Mouse (Mus musculus): ENCODE results near the gene Rbms3. TPM values are rescaled to one million over a fixed set of nuclear protein-coding genes. Genes with fewer than 3 reads are reported as not detected.
A peak's percentile ranks its signal among the peaks of the same experiment; 100 is the strongest.

Rbms3 gene
- total RNA-seq, 2 experiments from 2014 or later, result 11.5 to 13.0 TPM

DNA sequence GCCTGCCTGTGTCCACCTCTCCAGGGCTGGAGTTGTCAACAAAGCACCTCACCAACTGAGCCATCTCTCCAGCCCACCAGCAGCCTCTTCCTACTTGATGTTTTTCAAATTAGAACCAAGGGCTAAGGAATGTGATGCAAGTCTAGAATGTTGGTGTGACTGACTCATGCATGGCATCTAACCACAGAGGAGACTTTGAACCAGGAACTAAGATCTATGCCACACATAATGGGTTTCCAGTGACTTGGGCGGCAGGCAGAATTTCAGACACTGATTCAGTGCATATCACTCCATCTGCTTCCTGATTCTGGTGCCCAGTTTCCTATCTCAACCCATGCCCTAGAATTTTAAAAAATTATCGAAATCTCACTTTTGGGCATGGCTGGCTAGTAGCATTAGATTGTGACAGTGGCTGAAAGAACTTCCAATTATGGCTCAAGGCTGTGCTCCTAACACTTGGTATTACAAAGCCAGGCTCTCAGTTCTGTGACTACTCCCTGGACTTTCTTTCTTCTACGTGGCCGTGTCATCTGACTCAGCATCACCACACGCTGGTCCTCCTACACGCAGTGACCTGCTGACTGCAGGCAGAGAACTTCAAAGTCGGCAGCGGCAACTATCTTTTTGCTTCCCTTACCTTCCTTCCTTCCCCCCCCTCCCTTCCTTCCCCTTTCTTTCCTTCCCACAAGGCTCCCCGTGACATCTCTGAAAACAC lies 613.0 kb downstream of the Rbms3 start:
- TF ChIP-seq CTCF (IDR thresholded peaks at IDR 0.05), result no peak
- intact Hi-C loops (cut with DNase I), result no loop called here
- H3K4me3 ChIP-seq, result no peak overlapping the region
- DNase-seq (ENCODE audit: extremely low spot score in 1 of 2, low spot score in 2 of 2), result no peak
- H3K27ac ChIP-seq, result no peak overlapping the region

- DNase-seq (ENCODE audit: extremely low spot score in 1 of 2, low spot score in 2 of 2), result no peak
- H3K27ac ChIP-seq, result no peak overlapping the region
- H3K4me3 ChIP-seq, result no peak overlapping the region
- intact Hi-C loops (cut with DNase I), result no loop called here
- TF ChIP-seq CTCF (IDR thresholded peaks at IDR 0.05), result no peak
Measured at GRCm38 (mm10) chr9:117013386-117013785, 616.3 kb downstream of the Rbms3 start.

DNA sequence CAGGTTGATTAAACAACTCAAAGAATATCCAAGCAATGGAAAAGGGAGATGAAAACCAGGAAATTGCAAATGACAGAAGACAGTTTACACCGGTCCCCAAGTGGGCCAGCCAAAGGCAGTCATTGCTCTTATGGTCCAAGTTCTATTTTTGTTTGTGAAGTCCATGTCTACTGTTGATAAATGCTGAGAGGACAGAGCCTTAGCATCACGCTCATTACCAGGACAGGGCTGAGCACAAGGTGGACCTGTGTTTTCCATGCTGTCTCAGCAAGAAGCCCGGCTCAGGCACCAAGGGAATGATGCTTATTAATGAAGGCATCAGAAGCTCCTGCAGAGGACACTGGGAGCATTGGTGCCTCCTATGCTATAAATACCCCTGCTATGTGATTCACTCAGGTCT lies 618.9 kb downstream of the Rbms3 start:
- no peak for TF ChIP-seq CTCF (IDR thresholded peaks at IDR 0.05)
- intact Hi-C loops (cut with DNase I), result no loop called here
- no peak for DNase-seq (ENCODE audit: extremely low spot score in 1 of 2, low spot score in 2 of 2)
- H3K4me3 ChIP-seq, result no peak overlapping the region
- H3K27ac ChIP-seq, result no peak overlapping the region

DNA sequence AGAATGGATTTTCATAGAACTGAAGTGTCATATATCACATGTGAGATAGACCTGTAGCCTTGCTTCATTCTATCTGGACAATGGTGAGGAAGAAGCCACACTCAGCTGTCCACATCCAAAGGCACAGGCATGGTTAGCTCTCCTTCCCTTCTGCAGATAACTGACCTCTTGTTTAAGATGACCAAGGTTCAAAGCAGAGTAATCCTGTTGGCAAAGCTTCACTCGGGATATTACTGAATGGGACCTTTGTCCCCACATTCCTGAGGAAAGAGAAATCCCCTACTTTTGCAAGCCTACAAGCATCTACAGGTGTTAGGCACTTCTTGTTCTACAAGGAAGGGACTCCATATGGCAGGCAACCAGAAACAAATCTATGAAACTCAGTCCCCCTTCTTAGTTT lies 621.5 kb downstream of the Rbms3 start:
- no peak for TF ChIP-seq CTCF (IDR thresholded peaks at IDR 0.05)
- intact Hi-C loops (cut with DNase I), result no loop called here
- Histone ChIP-seq H3K27ac (no peak overlapping the region), H3K4me3 (no peak overlapping the region)
- no peak for DNase-seq (ENCODE audit: extremely low spot score in 1 of 2, low spot score in 2 of 2)

DNA sequence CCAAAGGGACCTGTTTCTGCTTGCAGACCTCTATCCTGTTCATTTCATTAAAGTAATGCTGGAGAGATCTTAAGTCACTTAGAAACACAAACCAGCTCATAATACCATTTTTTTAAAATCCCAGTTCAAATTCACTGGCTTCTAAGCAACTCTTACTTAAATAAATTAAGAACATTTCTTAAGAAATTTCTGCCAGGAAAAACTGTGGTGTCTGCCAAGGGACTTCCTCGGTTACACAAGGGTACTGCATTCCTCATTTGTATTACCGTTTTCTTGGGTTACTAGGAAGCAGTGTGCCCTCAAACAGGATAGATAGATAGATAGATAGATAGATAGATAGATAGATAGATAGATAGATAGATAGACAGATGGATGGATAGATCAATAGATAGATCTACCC lies 627.6 kb downstream of the Rbms3 start:
- Histone ChIP-seq H3K27ac (no peak overlapping the region), H3K4me3 (no peak overlapping the region)
- no peak for DNase-seq (ENCODE audit: extremely low spot score in 1 of 2, low spot score in 2 of 2)
- intact Hi-C loops (cut with DNase I), result no loop called here
- TF ChIP-seq CTCF (IDR thresholded peaks at IDR 0.05), result no peak

DNA sequence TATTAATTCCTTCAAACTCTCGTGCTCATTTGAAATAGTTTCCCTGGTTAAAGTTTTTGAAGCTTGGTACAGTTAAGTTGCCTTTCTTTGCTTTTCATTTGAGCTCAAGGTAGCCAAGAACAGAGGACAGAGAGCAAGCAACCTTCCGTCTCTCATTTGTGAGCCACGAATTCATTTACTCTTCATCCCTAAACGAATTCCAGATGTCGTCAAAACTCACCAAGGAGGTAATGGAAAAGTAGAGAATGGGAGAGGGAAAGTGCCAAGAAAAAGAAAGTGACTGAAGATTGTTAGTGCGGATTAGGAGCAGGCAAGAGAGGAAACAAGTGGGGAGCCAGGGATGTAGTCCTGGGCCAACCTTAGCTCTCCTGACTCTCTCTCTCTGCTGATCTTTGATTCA lies 630.5 kb downstream of the Rbms3 start:
- Histone ChIP-seq H3K4me3 (no peak overlapping the region), H3K27ac (no peak overlapping the region)
- intact Hi-C loops (cut with DNase I), result no loop called here
- DNase-seq (ENCODE audit: extremely low spot score in 1 of 2, low spot score in 2 of 2), result no peak
- TF ChIP-seq CTCF (IDR thresholded peaks at IDR 0.05), result no peak

GRCm38 (mm10) chr9:116990321-116990720 lies 639.4 kb downstream of the Rbms3 start:
- H3K4me3 ChIP-seq, result no peak overlapping the region
- intact Hi-C loops (cut with DNase I), result no loop called here
- no peak for TF ChIP-seq CTCF (IDR thresholded peaks at IDR 0.05)

GRCm38 (mm10) chr9:116980801-116981200 lies 648.9 kb downstream of the Rbms3 start:
- no peak overlapping the region for H3K27ac ChIP-seq
- DNase-seq (ENCODE audit: extremely low spot score in 1 of 2, low spot score in 2 of 2), result no peak
- intact Hi-C loops (cut with DNase I), result no loop called here
- TF ChIP-seq CTCF (IDR thresholded peaks at IDR 0.05), result no peak
- H3K4me3 ChIP-seq, result no peak overlapping the region

More at GRCm38 (mm10) chr9:116990321-116990720, 639.4 kb downstream of the Rbms3 start:
- H3K27ac ChIP-seq, result no peak overlapping the region
- no peak for DNase-seq (ENCODE audit: extremely low spot score in 1 of 2, low spot score in 2 of 2)

DNA sequence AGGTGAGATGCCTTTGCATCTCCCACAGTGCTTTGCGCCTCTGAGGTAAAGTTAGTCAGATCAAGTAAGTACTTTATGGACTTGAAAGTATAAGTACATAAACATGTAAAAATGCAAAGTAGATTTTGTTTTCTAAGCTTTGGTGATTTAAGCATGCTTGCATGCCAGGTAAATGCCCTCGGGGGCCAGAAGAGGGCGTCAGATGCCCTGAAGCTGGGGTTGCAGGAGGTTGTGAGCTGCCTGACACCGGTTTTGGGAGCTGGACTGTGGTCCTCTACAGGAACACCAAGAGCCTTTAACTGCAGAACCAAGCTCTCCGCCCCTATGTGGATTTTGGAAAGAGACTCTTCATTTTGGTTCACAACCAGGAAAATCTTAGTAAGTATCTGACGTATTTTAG lies 652.3 kb downstream of the Rbms3 start:
- DNase-seq (ENCODE audit: extremely low spot score in 1 of 2, low spot score in 2 of 2), result no peak
- intact Hi-C loops (cut with DNase I), result no loop called here
- TF ChIP-seq CTCF (IDR thresholded peaks at IDR 0.05), result peak; percentile 14; the same call in 1 of the 2 replicates
- Histone ChIP-seq H3K27ac (no peak overlapping the region), H3K4me3 (no peak overlapping the region)

DNA sequence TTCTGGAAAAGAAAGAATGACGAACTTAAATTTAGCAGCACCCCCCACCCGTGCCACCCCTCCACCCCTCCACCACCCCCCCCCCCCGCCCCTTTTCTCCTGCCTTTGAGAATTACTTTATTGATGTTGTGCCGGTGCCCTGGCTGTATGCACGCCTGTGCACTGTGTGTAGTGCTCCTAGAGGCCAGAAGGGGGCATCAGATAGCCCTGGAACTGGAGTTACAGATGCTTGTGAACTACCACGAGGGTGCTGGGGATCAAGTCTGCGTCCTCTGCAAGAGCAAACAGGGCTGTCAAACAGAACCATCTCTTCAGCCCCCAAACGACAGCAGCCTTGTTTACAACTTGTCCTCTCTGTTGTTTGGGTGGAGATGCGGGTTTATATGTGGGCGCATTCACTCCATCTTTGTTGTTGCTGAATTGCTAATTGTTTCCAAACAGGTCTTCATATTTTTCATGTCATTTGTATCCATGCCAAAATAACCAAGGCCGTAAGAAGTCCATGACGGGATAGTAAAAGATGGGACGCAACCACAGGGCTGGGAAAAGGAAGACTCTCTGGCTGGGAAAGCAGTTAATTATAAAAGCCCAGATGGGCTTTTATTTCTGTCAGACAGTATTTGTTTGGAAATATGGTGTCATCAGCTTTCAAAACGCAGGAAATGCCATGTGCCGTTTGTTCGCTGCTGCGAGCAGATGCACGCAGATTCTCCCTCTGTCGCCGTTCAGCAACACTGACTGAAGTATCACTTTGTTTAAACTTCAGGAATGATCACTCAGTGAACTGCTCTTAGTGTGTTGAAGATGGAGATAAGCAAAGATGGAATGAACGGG lies 652.9 kb downstream of the Rbms3 start:
- intact Hi-C loops (cut with DNase I), result no loop called here
- no peak; the same call in 1 of the 2 replicates for TF ChIP-seq CTCF (IDR thresholded peaks at IDR 0.05)
- Histone ChIP-seq H3K4me3 (no peak overlapping the region), H3K27ac (no peak overlapping the region)
- DNase-seq (ENCODE audit: extremely low spot score in 1 of 2, low spot score in 2 of 2), result no peak

DNA sequence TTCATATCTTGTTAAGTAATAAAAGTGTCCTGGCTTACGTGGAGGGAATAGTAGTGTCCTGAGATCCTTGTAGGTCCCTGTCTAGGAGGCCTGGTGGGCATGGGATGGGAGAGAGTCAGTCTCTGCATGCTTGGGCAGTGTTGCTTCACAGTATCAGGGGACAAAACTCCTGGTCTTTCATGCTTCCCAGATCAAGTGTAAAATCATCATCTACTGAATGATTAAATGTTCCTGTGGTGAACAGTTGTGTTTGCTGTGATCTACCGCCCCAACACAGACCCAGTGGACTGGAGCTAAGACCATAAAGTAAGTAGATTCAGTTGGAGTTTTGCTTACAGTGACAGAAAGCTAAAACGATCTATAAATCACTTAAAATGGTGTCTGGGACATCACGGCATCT lies 654.4 kb downstream of the Rbms3 start:
- intact Hi-C loops (cut with DNase I), result no loop called here
- Histone ChIP-seq H3K4me3 (no peak overlapping the region), H3K27ac (no peak overlapping the region)
- no peak for TF ChIP-seq CTCF (IDR thresholded peaks at IDR 0.05)
- no peak for DNase-seq (ENCODE audit: extremely low spot score in 1 of 2, low spot score in 2 of 2)

- no peak for DNase-seq (ENCODE audit: extremely low spot score in 1 of 2, low spot score in 2 of 2)
- intact Hi-C loops (cut with DNase I), result no loop called here
- Histone ChIP-seq H3K4me3 (no peak overlapping the region), H3K27ac (no peak overlapping the region)
- peak; percentile 16; the same call in 1 of the 2 replicates for TF ChIP-seq CTCF (IDR thresholded peaks at IDR 0.05)
Measured at GRCm38 (mm10) chr9:116974134-116974533, 655.6 kb downstream of the Rbms3 start.

Data from left cerebral cortex, adult 2 months (tissue).